Mouse (Mus musculus) heart, postnatal 25 days (tissue): ENCODE data around the gene Tssk4. TPM values are rescaled to one million over a fixed set of nuclear protein-coding genes. Genes with fewer than 3 reads are reported as not detected.

Experiments
- DNase-seq: peaks from one replicate; pipeline ENCODE4 v3.0.0; 2022; ENCODE audit warnings: low spot score
- intact Hi-C: fragments of 180-260 bp; cut with DNase I; formaldehyde crosslinking; loops from one replicate; pipeline ENCODE4 v1.15.1; 2025
- total RNA-seq, 2 experiments: library from RNA; stranded (reverse); gene quantifications; 2 replicates each; pipeline ENCODE4 v1.2.3; 2021

Tssk4 gene
- total RNA-seq, 2 experiments from 2014 or later = 0.56 to 0.60 TPM

- no peak for DNase-seq
- intact Hi-C loops = no loop called here
Observed at GRCm38 (mm10) chr14:55641291-55641690, 8.7 kb upstream of the Tssk4 start.

GRCm38 (mm10) chr14:55642679-55643059 lies 7.3 kb upstream of the Tssk4 start:
- intact Hi-C loops = loop anchor here (2.0 kb wide), 1 partner anchor 18 kb away; the partner anchor contains the start of gene Mdp1

GRCm38 (mm10) chr14:55643060-55643907 lies 6.7 kb upstream of the Tssk4 start, which contains the start of gene Tm9sf1:
TSS of gene Tm9sf1 (minus strand) at chr14:55643806.
- intact Hi-C loops = loop anchor here (2.0 kb wide), 1 partner anchor 18 kb away; the partner anchor contains the start of gene Mdp1
- peak; percentile 78 for DNase-seq

More at GRCm38 (mm10) chr14:55642679-55643059, 7.3 kb upstream of the Tssk4 start:
- DNase-seq = no peak

- intact Hi-C loops = no loop called here
- no peak for DNase-seq
Observed at GRCm38 (mm10) chr14:55644261-55644888, 5.6 kb upstream of the Tssk4 start.

- intact Hi-C loops = no loop called here
- DNase-seq = no peak
Observed at GRCm38 (mm10) chr14:55651528-55651927, 1.5 kb downstream of the Tssk4 start.

- intact Hi-C loops = no loop called here
- DNase-seq = no peak
Observed at GRCm38 (mm10) chr14:55656935-55657334, 7.0 kb downstream of the Tssk4 start.

- no peak for DNase-seq
Observed at GRCm38 (mm10) chr14:55658011-55658410, 8.0 kb downstream of the Tssk4 start.

GRCm38 (mm10) chr14:55659960-55660573 lies 10.1 kb downstream of the Tssk4 start, which contains the start of gene Mdp1:
TSS of gene Mdp1 (minus strand) at chr14:55660508.
- intact Hi-C loops = loop anchor here (2.0 kb wide), 1 partner anchor 17 kb away; the partner anchor contains the start of gene Tm9sf1
- peak; percentile 57 for DNase-seq

More at GRCm38 (mm10) chr14:55658011-55658410, 8.0 kb downstream of the Tssk4 start:
- intact Hi-C loops = no loop called here

GRCm38 (mm10) chr14:55660636-55661035 lies 10.7 kb downstream of the Tssk4 start:
- no peak for DNase-seq
- intact Hi-C loops = loop anchor here (2.0 kb wide), 1 partner anchor 18 kb away; the partner anchor contains the start of gene Tm9sf1

- DNase-seq = no peak
- intact Hi-C loops = loop anchor here (5.0 kb wide), 1 partner anchor 34 kb away; the partner anchor contains the start of genes Gm49378 and Ipo4
Observed at GRCm38 (mm10) chr14:55671486-55671832, 21.5 kb downstream of the Tssk4 start.

GRCm38 (mm10) chr14:55671833-55672740 lies 22.1 kb downstream of the Tssk4 start, which contains the start of the genes Gmpr2 and Nedd8:
TSS of gene Gmpr2 (plus strand) at chr14:55671941.
TSS of gene Nedd8 (minus strand) at chr14:55672124.
- intact Hi-C loops = loop anchor here (5.0 kb wide), 1 partner anchor 35 kb away; the partner anchor contains the start of genes Gm49378 and Ipo4

GRCm38 (mm10) chr14:55672741-55673060 lies 22.7 kb downstream of the Tssk4 start:
- no peak for DNase-seq
- intact Hi-C loops = loop anchor here (5.0 kb wide), 1 partner anchor 35 kb away; the partner anchor contains the start of genes Gm49378 and Ipo4

More at GRCm38 (mm10) chr14:55671833-55672740, 22.1 kb downstream of the Tssk4 start, which contains the start of the genes Gmpr2 and Nedd8:
- peak; percentile 89 for DNase-seq

GRCm38 (mm10) chr14:55677615-55678014 lies 27.6 kb downstream of the Tssk4 start:
- no peak for DNase-seq
- intact Hi-C loops = no loop called here

- peak; percentile 87 for DNase-seq
- intact Hi-C loops = loop anchor here (1.0 to 2.0 kb wide), 2 partner anchors 39 to 64 kb away; partner anchors contain the start of genes Dhrs1 and Nop9
Observed at GRCm38 (mm10) chr14:55681160-55682117, 31.5 kb downstream of the Tssk4 start, which contains the start of gene Tinf2. TSS of gene Tinf2 (minus strand) at chr14:55681820.

- intact Hi-C loops = loop anchor here (1.0 to 2.0 kb wide), 2 partner anchors 39 to 63 kb away; partner anchors contain the start of genes Dhrs1 and Nop9
- DNase-seq = no peak
Observed at GRCm38 (mm10) chr14:55682118-55682493, 32.1 kb downstream of the Tssk4 start.

GRCm38 (mm10) chr14:55689433-55689832 lies 39.4 kb downstream of the Tssk4 start:
- intact Hi-C loops = no loop called here
- no peak for DNase-seq

- DNase-seq = no peak
- intact Hi-C loops = no loop called here
Observed at GRCm38 (mm10) chr14:55697226-55697625, 47.2 kb downstream of the Tssk4 start.

GRCm38 (mm10) chr14:55701131-55701530 lies 51.1 kb downstream of the Tssk4 start:
- no peak for DNase-seq
- intact Hi-C loops = no loop called here
